Mouse (Mus musculus) heart, postnatal 0 days (tissue): ENCODE results near the gene Dhcr24. TPM values are rescaled to one million over a fixed set of nuclear protein-coding genes. Genes with fewer than 3 reads are reported as not detected.
A peak's percentile ranks its signal among the peaks of the same experiment; 100 is the strongest.

Experiments
- ATAC-seq: fragments of 200-750 bp; cut with Nextera tagmentation; 2 replicates; pipeline ENCODE4 v1.8.0; 2017; ENCODE audit warnings: low read depth, moderate number of reproducible peaks, moderate library complexity; ENCODE audit not compliant: insufficient read depth
- DNase-seq: peaks from one replicate; pipeline ENCODE4 v3.0.0-alpha.2; 2016; ENCODE audit warnings: low spot score
- H3K27ac ChIP-seq: fragments of 300-500 bp; sonication (generic); 2 replicates; pipeline ENCODE4 v1.5.1; 2014; ENCODE audit warnings: low read depth, mild to moderate bottlenecking
- H3K27me3 ChIP-seq: fragments of 300-500 bp; sonication (generic); 2 replicates; pipeline ENCODE4 v1.6.1; 2014; ENCODE audit warnings: low read length, mixed read lengths; ENCODE audit not compliant: control insufficient read depth, insufficient read depth
- H3K36me3 ChIP-seq: fragments of 300-500 bp; sonication (generic); replicated peaks from 2 replicates; pipeline ENCODE4 v1.6.1; 2014; ENCODE audit warnings: low read length, mixed read lengths; ENCODE audit not compliant: control insufficient read depth, insufficient read depth
- H3K4me1 ChIP-seq: fragments of 300-500 bp; sonication (generic); 2 replicates; pipeline ENCODE4 v1.6.1; 2014; ENCODE audit warnings: antibody characterized with exemption; ENCODE audit not compliant: control insufficient read depth, insufficient read depth
- H3K4me2 ChIP-seq: fragments of 300-500 bp; sonication (generic); 2 replicates; pipeline ENCODE4 v1.6.1; 2014; ENCODE audit warnings: low read depth, mild to moderate bottlenecking, low read length, moderate library complexity
- H3K4me3 ChIP-seq: fragments of 300-500 bp; sonication (generic); 2 replicates; pipeline ENCODE4 v1.5.1; 2014; ENCODE audit warnings: low read depth, low read length
- H3K9ac ChIP-seq: fragments of 300-500 bp; sonication (generic); replicated peaks from 2 replicates; pipeline ENCODE4 v1.6.1; 2014; ENCODE audit warnings: low read depth, low read length, mixed read lengths
- H3K9me3 ChIP-seq: fragments of 300-500 bp; sonication (generic); replicated peaks from 2 replicates; pipeline ENCODE4 v1.6.1; 2016; ENCODE audit warnings: low read length; ENCODE audit not compliant: control insufficient read depth
- CTCF ChIP-seq: IDR thresholded peaks from 2 replicates; pipeline ENCODE4 v1.5.1; 2016; ENCODE audit warnings: antibody characterized with exemption, control low read depth, low read depth
- EP300 ChIP-seq: IDR thresholded peaks from 2 replicates; pipeline ENCODE4 v1.6.1; 2016; ENCODE audit warnings: antibody characterized with exemption, low read depth
- WGBS: fragments of 180-500 bp; shearing (Covaris S2); extraction: QIAGEN DNeasy Blood & Tissue Kit; methylation state at CpG from one replicate; pipeline ENCODE4 v1.1.7; 2014; 5-methylcytosine and 5-hydroxymethylcytosine counted together
- polyA plus RNA-seq: library from polyadenylated mRNA; unstranded; fragments of >200 nt; fragmentation: Nextera tagmentation; extraction: Ambion mirVana; gene quantifications from 2 replicates; pipeline ENCODE4 v1.2.1, GENCODE M21; 2015
- total RNA-seq: library from RNA; depleted of rRNA; stranded (reverse); fragments of >200 nt; gene quantifications from 2 replicates; pipeline ENCODE4 v1.2.3, GENCODE M21; 2014; ENCODE audit warnings: low replicate concordance

The Dhcr24 gene
- total and polyA plus RNA-seq, 2 experiments from 2014 or later, result 1.7 to 41.8 TPM

- no peaks in the 10 kb centered on the region for H3K36me3 ChIP-seq
- WGBS, result 27% methylated on average over 9 of the region's 9 CpGs
- no peak overlapping the region for H3K27ac ChIP-seq
- H3K9ac ChIP-seq, result no peak overlapping the region
- ATAC-seq, result no peak
- H3K27me3 ChIP-seq, result peaks cover 31% of the 10 kb centered on the region
- no peaks in the 10 kb centered on the region for H3K4me1 ChIP-seq
- TF ChIP-seq CTCF, result no peak
- no peak for TF ChIP-seq EP300
- no peaks in the 10 kb centered on the region for H3K9me3 ChIP-seq
- DNase-seq, result no peak
- no peak overlapping the region for H3K4me2 ChIP-seq
- H3K4me3 ChIP-seq, result no peak overlapping the region
Observed at GRCm38 (mm10) chr4:106628650-106629360, 68.0 kb downstream of the Dhcr24 start.

DNA sequence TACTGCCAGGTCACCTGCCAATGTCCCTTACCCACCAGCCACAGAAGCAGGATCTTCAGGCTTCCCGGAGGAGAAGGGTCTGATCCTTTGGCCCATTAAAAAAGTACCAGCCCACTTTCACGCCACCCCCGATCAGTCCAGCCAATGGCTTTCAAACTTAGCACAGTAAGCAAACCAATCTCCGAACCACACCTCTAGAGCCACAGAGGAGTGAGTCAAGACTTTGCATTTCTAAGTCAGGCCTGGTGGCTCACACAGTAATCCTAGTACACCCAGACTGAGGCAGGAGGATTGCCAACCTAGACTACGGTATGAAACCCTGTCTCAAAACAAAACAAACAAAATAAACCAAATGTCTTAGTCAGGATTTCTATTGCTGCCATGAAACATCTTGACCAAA is 68.5 kb downstream of the Dhcr24 start:
- ATAC-seq (no peak), DNase-seq (no peak)
- H3K27me3 ChIP-seq, result peaks cover 26% of the 10 kb centered on the region
- no peak overlapping the region for H3K4me2 ChIP-seq
- 56% methylated on average over 5 of the region's 5 CpGs for WGBS
- no peaks in the 10 kb centered on the region for H3K9me3 ChIP-seq
- H3K36me3 ChIP-seq, result no peaks in the 10 kb centered on the region
- TF ChIP-seq CTCF (no peak), EP300 (no peak)
- H3K4me3 ChIP-seq, result no peak overlapping the region
- no peak overlapping the region for H3K27ac ChIP-seq
- H3K9ac ChIP-seq, result no peak overlapping the region
- H3K4me1 ChIP-seq, result no peaks in the 10 kb centered on the region

DNA sequence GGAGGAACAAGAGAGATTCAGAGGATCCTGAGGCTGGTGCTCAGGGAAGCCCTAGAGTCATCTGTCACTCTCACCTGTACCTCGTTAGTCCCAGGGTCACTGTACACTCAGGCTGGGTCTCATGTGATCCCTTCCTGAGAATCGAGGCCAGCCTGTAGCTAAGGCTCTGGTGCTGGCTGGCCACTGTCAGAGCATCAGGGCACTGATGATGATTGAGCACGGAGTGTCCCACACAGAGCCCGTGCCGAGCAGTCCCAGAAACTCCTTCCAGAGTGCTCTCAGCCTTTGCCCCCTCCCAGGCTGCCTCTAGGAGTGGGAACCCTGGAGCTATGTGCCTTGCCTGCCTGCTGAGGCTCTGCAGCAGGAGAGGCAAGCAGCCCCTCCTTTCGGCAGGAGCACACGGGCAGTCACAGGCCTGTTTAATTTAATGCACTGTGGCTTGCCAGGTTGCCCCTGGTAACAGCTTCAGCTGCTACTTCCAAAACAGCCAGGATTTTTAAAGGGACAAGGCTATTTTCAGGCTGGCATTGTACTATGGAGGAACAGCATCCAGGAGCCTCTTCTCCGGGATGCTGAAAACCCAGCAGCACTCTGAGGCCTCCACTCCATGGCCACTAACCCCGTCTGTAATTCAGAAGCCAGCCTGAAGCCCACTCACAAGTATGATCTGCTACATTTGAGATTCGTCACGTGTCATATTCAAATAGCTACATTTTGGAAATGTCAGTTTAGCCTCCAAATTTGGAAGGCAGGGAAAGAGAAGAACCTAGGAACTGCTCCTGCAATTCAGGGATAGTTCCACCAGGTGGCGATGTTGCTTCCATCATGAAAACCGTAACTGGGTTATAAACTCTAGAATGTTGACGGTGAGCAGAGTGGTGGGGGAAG is 69.7 kb downstream of the Dhcr24 start:
- Histone ChIP-seq H3K27me3 (peaks cover 15% of the 10 kb centered on the region; the same call in 1 of the 2 replicates), H3K27ac (no peak overlapping the region), H3K36me3 (no peaks in the 10 kb centered on the region), H3K4me2 (no peak overlapping the region), H3K9me3 (no peaks in the 10 kb centered on the region), H3K4me3 (no peak overlapping the region), H3K4me1 (no peaks in the 10 kb centered on the region), H3K9ac (no peak overlapping the region)
- DNase-seq, result no peak
- no peak for TF ChIP-seq EP300
- TF ChIP-seq CTCF, result peak; percentile 77
- WGBS, result 27% methylated on average over 14 of the region's 14 CpGs
- no peak; the same call in 1 of the 2 replicates for ATAC-seq

GRCm38 (mm10) chr4:106632313-106632712 is 71.5 kb downstream of the Dhcr24 start:
- 33% methylated on average over 1 of the region's 3 CpGs for WGBS
- no peak for TF ChIP-seq CTCF
- no peak for TF ChIP-seq EP300
- H3K27ac ChIP-seq, result no peak overlapping the region
- no peaks in the 10 kb centered on the region for H3K4me1 ChIP-seq
- ATAC-seq, result no peak
- H3K4me2 ChIP-seq, result no peak overlapping the region
- H3K9me3 ChIP-seq, result no peaks in the 10 kb centered on the region
- no peaks in the 10 kb centered on the region for H3K36me3 ChIP-seq
- H3K27me3 ChIP-seq, result 0 out of 2 replicates have a peak, but pooled peaks cover 8% of the 10 kb centered on the region
- H3K9ac ChIP-seq, result no peak overlapping the region
- no peak for DNase-seq
- no peak overlapping the region for H3K4me3 ChIP-seq

GRCm38 (mm10) chr4:106633281-106634085 is 72.6 kb downstream of the Dhcr24 start:
- no peak overlapping the region for H3K4me3 ChIP-seq
- H3K27me3 ChIP-seq, result 0 out of 2 replicates have a peak, but pooled peaks cover 6% of the 10 kb centered on the region
- H3K27ac ChIP-seq, result no peak overlapping the region
- H3K9ac ChIP-seq, result no peak overlapping the region
- no peak for DNase-seq
- 27% methylated on average over 8 of the region's 8 CpGs for WGBS
- H3K9me3 ChIP-seq, result no peaks in the 10 kb centered on the region
- ATAC-seq, result 0 out of 2 replicates have a peak, but pooled peaks have one; percentile 8
- no peaks in the 10 kb centered on the region for H3K4me1 ChIP-seq
- TF ChIP-seq CTCF, result no peak
- no peak for TF ChIP-seq EP300
- H3K36me3 ChIP-seq, result no peaks in the 10 kb centered on the region
- H3K4me2 ChIP-seq, result no peak overlapping the region
